Mouse (Mus musculus) thymus, postnatal 10 days (tissue): ENCODE results near the gene Fam243.
A peak's percentile ranks its signal among the peaks of the same experiment; 100 is the strongest.

Source experiments
- DNase-seq, 2 experiments: peaks; one replicate each; pipeline ENCODE4 v3.0.0; 2021; ENCODE audit warnings: low spot score in 2 of 2

Fam243 gene

GRCm38 (mm10) chr16:92321341-92321740, at the start of gene Fam243:
Gene Fam243, minus strand, starts transcription at chr16:92321441.
- DNase-seq: no peak

- no peak for DNase-seq
Measured at GRCm38 (mm10) chr16:92369260-92369659, 48.0 kb upstream of the Fam243 start.

- DNase-seq: no peak
Measured at GRCm38 (mm10) chr16:92365477-92365876, 44.2 kb upstream of the Fam243 start.

- DNase-seq: no peak
Measured at GRCm38 (mm10) chr16:92360711-92361110, 39.5 kb upstream of the Fam243 start.

- no peak for DNase-seq
Measured at GRCm38 (mm10) chr16:92359229-92359628, 38.0 kb upstream of the Fam243 start, which contains the start of gene Kcne1. Gene Kcne1, minus strand, starts transcription at chr16:92359468.

GRCm38 (mm10) chr16:92358734-92359133, 37.5 kb upstream of the Fam243 start:
- DNase-seq: no peak

GRCm38 (mm10) chr16:92357566-92357965, 36.3 kb upstream of the Fam243 start:
- DNase-seq: no peak

- no peak for DNase-seq
Measured at GRCm38 (mm10) chr16:92357023-92357422, 35.8 kb upstream of the Fam243 start.

- DNase-seq: no peak
Measured at GRCm38 (mm10) chr16:92355982-92356381, 34.7 kb upstream of the Fam243 start.

- no peak for DNase-seq
Measured at GRCm38 (mm10) chr16:92355366-92355765, 34.1 kb upstream of the Fam243 start.

- DNase-seq: no peak
Measured at GRCm38 (mm10) chr16:92353897-92354296, 32.7 kb upstream of the Fam243 start.

- DNase-seq: no peak
Measured at GRCm38 (mm10) chr16:92353295-92353694, 32.1 kb upstream of the Fam243 start.

GRCm38 (mm10) chr16:92348941-92349340, 27.7 kb upstream of the Fam243 start:
- DNase-seq: no peak

GRCm38 (mm10) chr16:92346297-92346916, 25.2 kb upstream of the Fam243 start:
- no peak for DNase-seq

GRCm38 (mm10) chr16:92345177-92345576, 23.9 kb upstream of the Fam243 start:
- no peak for DNase-seq

- DNase-seq: peak in 1 of 2 experiments; percentile 51
Measured at GRCm38 (mm10) chr16:92340612-92341511, 19.6 kb upstream of the Fam243 start.

GRCm38 (mm10) chr16:92336280-92336679, 15.0 kb upstream of the Fam243 start:
- DNase-seq: peak; percentile 22 to 65

GRCm38 (mm10) chr16:92334600-92334999, 13.4 kb upstream of the Fam243 start:
- no peak for DNase-seq

GRCm38 (mm10) chr16:92330966-92331365, 9.7 kb upstream of the Fam243 start:
- DNase-seq: no peak

- no peak for DNase-seq
Measured at GRCm38 (mm10) chr16:92327911-92328310, 6.7 kb upstream of the Fam243 start.

GRCm38 (mm10) chr16:92325062-92325406, 3.8 kb upstream of the Fam243 start:
- DNase-seq: no peak

GRCm38 (mm10) chr16:92324309-92325061, 3.2 kb upstream of the Fam243 start:
- DNase-seq: no peak
